Mouse (Mus musculus): Measurements from ENCODE around the gene Znrf1.

The Znrf1 gene

GRCm38 (mm10) chr8:111533503-111533902 is 2.4 kb upstream of the Znrf1 start:
- no peak for DNase-seq (ENCODE audit: low spot score)

GRCm38 (mm10) chr8:111535491-111535890 is 406 bp upstream of the Znrf1 start:
- DNase-seq (ENCODE audit: low spot score): no peak

- DNase-seq (ENCODE audit: low spot score): peak; percentile 52
Observed at GRCm38 (mm10) chr8:111536978-111537764, 1.3 kb downstream of the Znrf1 start.

GRCm38 (mm10) chr8:111537765-111538158 is 1.9 kb downstream of the Znrf1 start:
- DNase-seq (ENCODE audit: low spot score): no peak

GRCm38 (mm10) chr8:111538194-111538593 is 2.3 kb downstream of the Znrf1 start:
- no peak for DNase-seq (ENCODE audit: low spot score)

- no peak for DNase-seq (ENCODE audit: low spot score)
Observed at GRCm38 (mm10) chr8:111539422-111540076, 3.7 kb downstream of the Znrf1 start.

- DNase-seq (ENCODE audit: low spot score): no peak
Observed at GRCm38 (mm10) chr8:111543712-111544380, 7.9 kb downstream of the Znrf1 start.

GRCm38 (mm10) chr8:111545406-111546156 is 9.7 kb downstream of the Znrf1 start:
- no peak for DNase-seq (ENCODE audit: low spot score)

GRCm38 (mm10) chr8:111547144-111547543 is 11.2 kb downstream of the Znrf1 start:
- no peak for DNase-seq (ENCODE audit: low spot score)

- no peak for DNase-seq (ENCODE audit: low spot score)
Observed at GRCm38 (mm10) chr8:111548201-111548600, 12.3 kb downstream of the Znrf1 start.

- DNase-seq (ENCODE audit: low spot score): no peak
Observed at GRCm38 (mm10) chr8:111550002-111550870, 14.3 kb downstream of the Znrf1 start.

GRCm38 (mm10) chr8:111551511-111552130 is 15.7 kb downstream of the Znrf1 start:
- DNase-seq (ENCODE audit: low spot score): no peak

- no peak for DNase-seq (ENCODE audit: low spot score)
Observed at GRCm38 (mm10) chr8:111561824-111562223, 25.9 kb downstream of the Znrf1 start.

- no peak for DNase-seq (ENCODE audit: low spot score)
Observed at GRCm38 (mm10) chr8:111562274-111562803, 26.4 kb downstream of the Znrf1 start.

GRCm38 (mm10) chr8:111563075-111563474 is 27.2 kb downstream of the Znrf1 start:
- no peak for DNase-seq (ENCODE audit: low spot score)

- DNase-seq (ENCODE audit: low spot score): no peak
Observed at GRCm38 (mm10) chr8:111563687-111564086, 27.8 kb downstream of the Znrf1 start.

GRCm38 (mm10) chr8:111564093-111564492 is 28.2 kb downstream of the Znrf1 start:
- no peak for DNase-seq (ENCODE audit: low spot score)

GRCm38 (mm10) chr8:111565784-111566191 is 29.9 kb downstream of the Znrf1 start:
- no peak for DNase-seq (ENCODE audit: low spot score)

GRCm38 (mm10) chr8:111566326-111566725 is 30.4 kb downstream of the Znrf1 start:
- DNase-seq (ENCODE audit: low spot score): no peak

- no peak for DNase-seq (ENCODE audit: low spot score)
Observed at GRCm38 (mm10) chr8:111567571-111567970, 31.7 kb downstream of the Znrf1 start.
